Mouse (Mus musculus) myocyte (in vitro differentiated cells): ENCODE data around the gene Cel.
A peak's percentile ranks its signal among the peaks of the same experiment; 100 is the strongest.

Experiments used
- MAX ChIP-seq: IDR thresholded peaks from one replicate; pipeline ENCODE4 v1.6.1; 2011; ENCODE audit warnings: low read depth, mild to moderate bottlenecking, control low read depth
- POLR2A ChIP-seq: IDR thresholded peaks from one replicate; pipeline ENCODE4 v1.6.1; 2011; ENCODE audit warnings: low read depth, mild to moderate bottlenecking, control low read depth, moderate library complexity; ENCODE audit not compliant: insufficient read length
- USF1 ChIP-seq: IDR thresholded peaks from one replicate; pipeline ENCODE4 v1.6.1; 2011; ENCODE audit warnings: low read depth, mild to moderate bottlenecking, control low read depth, moderate library complexity

GRCm38 (mm10) chr2:28523643-28524117, 39.5 kb downstream of the Cel start:
- TF ChIP-seq POLR2A (peak; percentile 63), USF1 (no peak), MAX (no peak)
